Mouse (Mus musculus) MEL (cell line): ENCODE measurements around the gene Gjc3.

Source experiments
- CHD1 ChIP-seq: IDR thresholded peaks from 2 replicates; pipeline ENCODE4 v1.6.1; 2012; ENCODE audit warnings: low read depth, mild to moderate bottlenecking, inconsistent platforms, low read length, improper control_type of control experiment
- CTCF ChIP-seq, 3 experiments: IDR thresholded peaks in 2 of 3; conservative IDR thresholded peaks in 1 of 3; 2 replicates each; pipeline ENCODE4 v1.5.1; 2011 to 2012; ENCODE audit warnings: low read length in 3 of 3, low read depth in 2 of 3, mild to moderate bottlenecking in 2 of 3, improper control_type of control experiment in 1 of 3, inconsistent platforms in 1 of 3, mixed read lengths in 1 of 3, moderate library complexity in 1 of 3; ENCODE audit not compliant: control insufficient read depth in 1 of 3, insufficient read depth in 1 of 3, poor library complexity in 1 of 3, severe bottlenecking in 1 of 3
- KAT2A ChIP-seq: conservative IDR thresholded peaks from 2 replicates; pipeline ENCODE4 v1.6.1; 2012; ENCODE audit warnings: low read depth, low read length, improper control_type of control experiment, inconsistent platforms
- MAX ChIP-seq: IDR thresholded peaks from 2 replicates; pipeline ENCODE4 v1.6.1; 2011; ENCODE audit warnings: low read length, improper control_type of control experiment
- NELFE ChIP-seq: IDR thresholded peaks from 2 replicates; pipeline ENCODE4 v1.6.1; 2011; ENCODE audit warnings: low read depth, low read length, improper control_type of control experiment
- NRF1 ChIP-seq: IDR thresholded peaks from 2 replicates; pipeline ENCODE4 v1.6.1; 2014; ENCODE audit warnings: low read depth, mild to moderate bottlenecking, inconsistent platforms, low read length, improper control_type of control experiment, moderate library complexity; ENCODE audit not compliant: poor library complexity, insufficient read depth, severe bottlenecking
- POLR2A ChIP-seq, 2 experiments: IDR thresholded peaks; 2 replicates each; pipeline ENCODE4 v1.6.1; 2011 to 2012; ENCODE audit warnings: low read length in 2 of 2, mild to moderate bottlenecking in 2 of 2, control low read depth in 1 of 2, improper control_type of control experiment in 1 of 2, low read depth in 1 of 2, moderate library complexity in 1 of 2; ENCODE audit not compliant: control insufficient read depth in 1 of 2, insufficient read depth in 1 of 2, poor library complexity in 1 of 2
- POLR2AphosphoS2 ChIP-seq: IDR thresholded peaks from 2 replicates; pipeline ENCODE4 v1.6.1; 2011; ENCODE audit warnings: low read length, improper control_type of control experiment
- USF1 ChIP-seq: IDR thresholded peaks from 2 replicates; pipeline ENCODE4 v1.6.1; 2014; ENCODE audit warnings: low read depth, mild to moderate bottlenecking, inconsistent platforms, low read length, improper control_type of control experiment, moderate library complexity
- ZNF384 ChIP-seq: IDR thresholded peaks from 2 replicates; pipeline ENCODE4 v1.6.1; 2012; ENCODE audit warnings: low read depth, mild to moderate bottlenecking, inconsistent platforms, low read length, improper control_type of control experiment

DNA sequence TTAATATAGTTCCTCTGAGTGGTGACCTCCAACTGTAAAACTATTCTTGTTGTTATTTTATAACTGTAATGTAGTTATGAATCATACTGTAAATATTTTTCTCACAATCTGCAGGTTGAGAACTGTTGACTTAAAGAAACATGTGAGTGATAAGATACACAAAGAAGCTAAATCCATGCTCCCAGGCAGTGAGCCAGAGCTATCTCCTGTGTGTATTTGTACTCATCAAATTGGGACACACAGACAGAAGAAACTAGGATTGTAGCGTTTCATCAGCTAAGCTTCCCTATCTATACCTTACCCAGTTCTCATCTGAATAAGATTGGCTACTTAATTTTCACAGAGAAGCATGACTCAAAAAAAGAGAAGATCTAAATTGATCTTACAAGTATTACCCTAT is 19.8 kb downstream of the Gjc3 start:
- TF ChIP-seq POLR2AphosphoS2 = no peak
- TF ChIP-seq NRF1 = no peak
- TF ChIP-seq CTCF (IDR thresholded peaks at IDR 0.05 in 2 of 3, conservative IDR thresholded peaks at IDR 0.05 in 1 of 3; ENCODE audit: control insufficient read depth in 1 of 3, insufficient read depth in 1 of 3, low read depth in 2 of 3, low read length in 3 of 3, poor library complexity in 1 of 3, severe bottlenecking in 1 of 3) = no peak
- no peak for TF ChIP-seq NELFE
- no peak for TF ChIP-seq USF1
- no peak for TF ChIP-seq KAT2A
- TF ChIP-seq ZNF384 = no peak
- TF ChIP-seq MAX = no peak
- TF ChIP-seq CHD1 = no peak
- no peak for TF ChIP-seq POLR2A (IDR thresholded peaks at IDR 0.05; ENCODE audit: control insufficient read depth in 1 of 2, insufficient read depth in 1 of 2, low read depth in 1 of 2, low read length in 2 of 2, poor library complexity in 1 of 2)
